1 mouse cellular context compared by ENCODE assay signal in the genomic region with DNA sequence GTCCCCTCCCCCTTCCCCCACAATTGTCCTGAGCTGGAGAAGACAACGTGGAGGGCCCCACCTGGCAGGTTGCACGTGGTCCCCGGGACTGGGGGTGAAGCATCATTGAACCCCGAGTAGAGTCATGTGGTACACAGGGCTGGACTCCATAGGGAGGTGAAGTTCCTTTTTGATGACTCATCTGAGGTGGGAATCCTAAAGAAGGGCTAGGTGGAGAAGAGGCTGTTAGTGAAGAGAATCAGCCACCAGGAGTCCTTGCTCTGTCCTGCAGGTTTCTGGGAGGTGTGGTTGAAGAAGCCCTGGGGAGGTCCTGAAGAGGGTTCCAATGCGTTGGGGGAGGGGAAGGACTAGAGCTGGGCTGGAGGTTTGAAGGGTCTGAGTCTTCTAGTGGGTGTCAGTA.
A peak's percentile ranks its signal among the peaks of the same experiment; 100 is the strongest.
TF ChIP-seq lines count a peak whose summit lies in the region.

No protein-coding gene starts in this region.

TF ChIP-seq in ES-E14, 5 proteins besides CTCF, POLR2A, EP300 and RAD21:
- TF ChIP-seq CHD2 (IDR thresholded peaks at IDR 0.05; ENCODE audit: low read depth, low read length), result 0 out of 2 replicates have a peak, but pooled peaks have one; percentile 20
- TF ChIP-seq MAFK (IDR thresholded peaks at IDR 0.05; ENCODE audit: insufficient read depth, low read depth, low read length), result peak; percentile 51; the same call in 1 of the 2 replicates
- TF ChIP-seq ZC3H11A (IDR thresholded peaks at IDR 0.05; ENCODE audit: borderline replicate concordance, low read depth, low read length), result no peak
